Mouse (Mus musculus) gastrocnemius, postnatal 36 days (tissue): ENCODE data around the gene Tbccd1. TPM values are rescaled to one million over a fixed set of nuclear protein-coding genes. Genes with fewer than 3 reads are reported as not detected.

Experiments
- DNase-seq, 2 experiments: peaks; one replicate each; pipeline ENCODE4 v3.0.0; 2022
- intact Hi-C: fragments of 180-260 bp; cut with DNase I; formaldehyde crosslinking; loops from one replicate; pipeline ENCODE4 v1.15.1; 2025
- total RNA-seq, 2 experiments: library from RNA; stranded (reverse); gene quantifications; 2 replicates each; pipeline ENCODE4 v1.2.3; 2021

The Tbccd1 gene
- total RNA-seq, 2 experiments from 2014 or later, result 4.5 to 6.4 TPM

DNA sequence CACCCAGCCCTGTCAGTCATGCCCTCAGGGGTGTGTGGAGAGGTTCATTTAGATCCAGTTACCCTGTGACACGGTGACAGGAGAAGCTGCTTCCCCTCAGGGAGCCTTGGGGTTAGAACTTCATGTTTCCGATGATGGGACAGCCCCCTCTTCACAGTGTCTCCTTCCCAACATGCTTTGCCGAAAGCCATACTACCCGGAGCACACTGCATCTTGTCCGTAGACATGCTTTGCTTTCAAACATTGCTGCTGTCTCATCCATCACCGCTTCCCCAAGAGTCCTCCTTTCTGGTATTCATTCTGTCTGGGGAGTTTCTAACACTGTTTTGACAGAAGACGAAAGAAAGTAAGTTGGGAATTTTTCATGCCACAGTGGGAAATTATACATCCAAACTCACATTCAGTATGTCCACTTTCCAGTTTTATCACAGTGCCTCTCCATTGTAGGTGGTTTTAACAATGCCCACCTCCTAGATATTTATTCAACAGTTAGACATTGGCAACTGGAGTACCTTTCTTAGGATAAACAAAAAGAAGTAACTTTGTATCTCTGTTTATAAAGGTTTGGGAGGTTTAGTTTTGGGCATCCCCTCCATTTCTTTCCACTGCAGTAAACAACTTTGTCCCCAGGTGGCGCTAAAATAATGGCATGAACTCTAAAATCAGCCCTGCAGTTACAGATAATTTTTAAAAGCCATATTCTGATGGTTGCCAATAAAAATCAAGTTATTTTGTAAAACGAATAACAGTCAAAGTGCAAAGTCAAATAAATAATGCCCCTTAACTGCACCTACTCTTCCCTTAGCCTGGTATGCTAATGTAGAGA, 19.0 kb upstream of the Tbccd1 start:
- DNase-seq, result no peak
- intact Hi-C loops, result loop anchor here (2.0 to 5.0 kb wide), 2 partner anchors 171 to 258 kb away; no protein-coding TSS in a partner anchor

DNA sequence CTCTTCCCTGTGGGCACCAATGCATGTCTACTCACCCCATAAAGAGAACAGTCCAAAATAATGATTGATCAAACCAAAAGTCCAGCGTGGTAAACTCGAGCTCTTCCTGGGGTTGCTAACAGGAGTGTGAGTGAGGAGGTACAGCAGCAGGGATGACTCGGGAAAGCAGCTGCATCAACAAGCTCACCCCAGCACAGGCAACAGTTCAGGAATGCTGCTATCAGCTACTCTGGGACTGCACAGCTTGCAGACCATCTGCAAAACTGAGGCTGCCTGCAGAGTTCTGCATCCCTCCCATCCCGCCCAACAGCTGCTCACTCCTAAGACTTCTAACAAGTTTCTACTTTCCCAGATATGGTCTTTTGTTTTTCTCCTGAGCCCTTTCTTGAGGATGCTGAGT, 15.9 kb upstream of the Tbccd1 start:
- intact Hi-C loops, result no loop called here
- no peak for DNase-seq

DNA sequence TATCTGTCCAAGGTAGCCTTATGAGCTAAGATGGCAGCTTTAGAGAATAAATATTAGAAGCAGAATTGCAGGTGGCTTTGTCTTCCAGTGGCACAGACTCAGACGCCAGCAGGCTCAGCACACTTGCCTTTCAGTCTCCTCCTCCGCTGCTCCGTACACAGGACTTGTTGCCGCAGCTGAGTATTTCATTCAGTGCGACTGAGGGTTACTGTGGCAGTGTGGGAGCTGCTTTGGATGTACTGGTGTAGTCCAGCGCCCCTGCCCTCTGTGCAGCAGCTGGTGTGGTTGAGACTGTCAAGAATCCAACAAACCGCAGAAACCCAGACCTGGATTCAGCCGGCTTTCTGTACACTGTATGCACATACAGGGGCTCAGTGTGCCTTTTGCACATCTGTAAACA, 14.9 kb upstream of the Tbccd1 start:
- intact Hi-C loops, result no loop called here
- no peak for DNase-seq

DNA sequence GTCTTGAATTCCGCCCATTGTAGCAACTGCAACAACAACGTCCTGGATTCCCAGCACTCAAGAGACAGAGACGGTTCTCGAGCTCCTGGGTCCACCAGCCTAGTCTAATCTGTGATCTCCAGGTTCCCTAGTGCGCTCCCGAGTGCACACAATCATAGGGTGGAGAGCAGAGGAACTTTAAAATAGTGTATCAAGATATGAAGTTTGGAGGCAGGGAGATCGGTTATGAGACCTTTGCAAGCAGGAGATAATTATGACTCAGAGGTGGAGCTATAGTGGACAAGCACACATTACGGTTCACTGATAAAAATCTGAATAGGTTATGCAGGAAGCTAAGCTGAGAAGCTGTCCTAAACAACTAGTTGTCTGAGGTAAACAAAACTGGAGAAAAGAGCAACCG, 696 bp downstream of the Tbccd1 start:
- intact Hi-C loops, result no loop called here
- no peak for DNase-seq

DNA sequence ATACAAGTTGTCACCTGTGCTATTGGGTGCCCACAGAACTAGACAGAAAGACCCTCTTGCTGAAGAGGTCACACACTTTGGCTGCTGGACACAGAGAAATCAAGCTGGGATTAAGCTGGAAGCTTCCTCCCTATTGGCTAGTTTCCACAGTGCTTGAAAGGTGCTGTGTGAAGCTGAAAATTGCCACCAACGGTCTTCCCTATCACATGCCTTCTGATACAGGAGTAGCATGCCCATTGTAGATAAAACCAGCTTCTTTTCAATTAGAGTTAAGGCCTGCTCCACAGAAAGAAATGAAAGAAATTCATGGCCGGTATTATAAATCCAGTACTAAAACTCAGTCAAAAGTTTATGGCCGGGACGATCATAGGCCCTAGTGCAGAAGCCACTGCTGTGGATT, 4.8 kb downstream of the Tbccd1 start:
- DNase-seq, result no peak
- intact Hi-C loops, result no loop called here

DNA sequence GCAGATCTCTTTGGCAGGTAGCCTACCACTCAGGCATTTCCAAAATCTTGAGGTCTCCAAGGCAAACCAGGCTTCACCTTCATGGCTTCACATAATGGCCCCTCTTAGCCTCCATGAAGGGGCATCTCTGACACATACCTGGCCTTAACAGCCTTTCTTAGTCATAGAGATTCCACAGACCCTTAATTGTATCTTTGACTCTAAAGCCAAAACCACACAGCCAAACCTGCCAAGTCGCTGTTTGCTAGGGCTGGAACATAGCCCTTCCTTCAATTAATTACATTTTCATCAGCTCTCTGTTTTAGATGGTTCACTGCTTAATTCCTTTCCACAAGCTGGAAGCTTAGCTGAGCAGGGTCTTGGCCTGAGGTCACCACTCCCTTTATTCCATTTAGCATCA, 9.1 kb downstream of the Tbccd1 start:
- no peak for DNase-seq
- intact Hi-C loops, result no loop called here

DNA sequence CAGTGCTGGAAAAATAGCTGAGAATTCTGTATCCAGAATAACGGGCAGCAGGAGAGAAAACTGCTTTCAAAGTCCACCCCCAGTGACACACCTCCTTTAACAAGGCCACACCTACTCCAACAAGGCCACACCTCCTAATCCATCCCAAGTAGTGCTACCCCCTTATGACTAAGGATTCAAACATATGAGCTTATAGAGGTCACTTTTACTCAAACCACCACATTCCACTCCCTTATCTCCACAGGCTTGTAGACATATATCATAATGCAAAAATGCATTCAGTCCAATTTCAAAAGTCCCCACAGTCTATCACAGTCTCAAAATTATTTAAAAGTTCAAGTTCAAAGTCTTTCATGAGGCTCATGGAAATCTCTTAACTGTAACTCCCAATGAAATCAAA, 9.8 kb downstream of the Tbccd1 start:
- intact Hi-C loops, result no loop called here
- DNase-seq, result no peak

DNA sequence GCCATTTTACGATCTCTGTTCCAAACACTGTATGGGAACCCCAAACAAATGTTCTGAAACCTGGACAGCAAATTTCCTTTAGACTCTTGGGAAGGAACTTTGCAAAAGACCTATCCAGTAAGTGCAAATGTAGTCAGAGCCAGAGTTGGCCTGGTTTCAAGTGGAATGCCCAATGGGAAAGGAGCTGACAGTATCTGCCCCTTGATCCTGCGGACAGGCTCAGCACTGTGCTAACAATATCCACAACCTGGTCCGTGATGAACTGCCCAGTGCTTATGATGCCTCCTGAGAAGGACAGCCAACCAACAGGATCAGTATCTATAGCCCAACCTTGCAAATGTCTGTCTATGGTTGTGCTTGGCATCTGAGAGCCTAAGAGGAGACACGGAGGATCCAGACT, 12.0 kb downstream of the Tbccd1 start:
- intact Hi-C loops, result no loop called here
- DNase-seq, result no peak

DNA sequence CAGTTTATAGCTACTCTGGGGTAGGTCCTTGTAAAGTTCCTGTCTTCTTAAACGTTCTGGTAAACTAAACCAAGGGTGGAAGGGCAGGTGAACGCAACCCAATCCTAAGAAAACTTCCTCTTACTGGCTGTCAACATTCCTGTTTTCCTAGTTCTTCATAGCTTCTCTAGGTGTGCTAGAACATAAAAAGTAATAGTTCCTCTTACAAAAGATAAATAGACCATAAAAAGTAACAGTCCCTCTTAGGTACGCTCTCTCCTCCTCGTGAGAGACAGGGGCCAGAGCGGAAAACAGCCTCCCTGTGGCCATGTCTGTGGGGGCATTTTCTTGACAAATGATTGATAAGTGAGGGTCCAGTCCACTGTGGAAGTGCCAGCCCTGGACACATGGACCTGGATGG, 12.6 kb downstream of the Tbccd1 start:
- no peak for DNase-seq
- intact Hi-C loops, result no loop called here

DNA sequence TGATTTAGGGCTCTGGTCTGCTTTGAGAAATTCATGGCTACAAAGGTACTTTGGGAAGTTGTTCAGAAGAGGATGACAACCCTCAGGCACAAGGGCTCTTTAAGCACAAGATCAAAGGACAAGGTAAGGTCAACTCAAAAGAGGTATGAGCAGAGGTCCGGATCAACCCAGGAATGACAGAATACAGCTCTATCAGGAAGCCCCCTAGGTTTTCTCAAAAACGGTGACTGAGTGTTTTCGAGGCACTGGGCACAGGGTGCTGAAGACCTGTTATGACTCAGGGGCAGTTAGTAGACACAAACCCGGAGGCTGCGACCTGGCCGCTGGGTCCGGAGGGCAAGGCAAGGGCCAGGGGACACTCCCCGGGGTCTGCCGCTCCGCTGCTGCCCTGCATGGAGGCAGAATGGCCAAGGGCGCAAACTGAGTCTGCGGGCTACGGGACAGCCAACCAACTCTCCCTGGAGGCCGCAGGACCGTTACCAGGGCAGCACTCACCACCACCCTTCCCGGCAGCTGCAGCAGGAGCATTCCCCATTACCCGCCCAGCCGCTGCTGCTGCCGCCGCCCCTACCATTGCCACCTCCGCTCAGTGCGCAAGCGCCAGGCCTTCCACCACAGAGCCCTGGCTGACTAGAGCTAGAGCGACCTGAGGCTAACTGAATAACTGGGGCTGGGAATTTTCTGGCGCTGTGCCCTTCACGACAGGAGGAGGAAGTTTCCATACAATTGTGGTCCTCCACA, 13.2 kb downstream of the Tbccd1 start:
- peak; percentile 52 to 70 for DNase-seq
- intact Hi-C loops, result no loop called here

DNA sequence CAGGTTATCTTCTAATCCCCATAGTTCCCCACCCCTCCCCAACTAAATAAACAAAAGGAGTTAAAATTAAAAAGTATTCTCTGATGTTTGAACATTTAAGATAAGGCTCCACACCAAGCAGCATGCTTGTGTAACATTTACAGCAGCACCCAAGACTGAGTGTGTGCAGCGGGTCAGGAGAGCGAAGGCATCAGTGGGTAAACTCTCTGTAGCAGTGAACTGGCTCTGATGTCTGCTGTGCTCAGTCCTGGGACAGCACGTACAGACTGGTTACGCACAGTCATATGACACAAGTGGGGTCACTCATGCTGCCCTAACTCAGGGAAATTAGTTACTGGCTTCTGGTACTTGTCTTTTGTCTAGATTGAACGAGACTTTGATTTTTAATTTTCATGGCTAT, 14.6 kb downstream of the Tbccd1 start:
- intact Hi-C loops, result no loop called here
- DNase-seq, result no peak

DNA sequence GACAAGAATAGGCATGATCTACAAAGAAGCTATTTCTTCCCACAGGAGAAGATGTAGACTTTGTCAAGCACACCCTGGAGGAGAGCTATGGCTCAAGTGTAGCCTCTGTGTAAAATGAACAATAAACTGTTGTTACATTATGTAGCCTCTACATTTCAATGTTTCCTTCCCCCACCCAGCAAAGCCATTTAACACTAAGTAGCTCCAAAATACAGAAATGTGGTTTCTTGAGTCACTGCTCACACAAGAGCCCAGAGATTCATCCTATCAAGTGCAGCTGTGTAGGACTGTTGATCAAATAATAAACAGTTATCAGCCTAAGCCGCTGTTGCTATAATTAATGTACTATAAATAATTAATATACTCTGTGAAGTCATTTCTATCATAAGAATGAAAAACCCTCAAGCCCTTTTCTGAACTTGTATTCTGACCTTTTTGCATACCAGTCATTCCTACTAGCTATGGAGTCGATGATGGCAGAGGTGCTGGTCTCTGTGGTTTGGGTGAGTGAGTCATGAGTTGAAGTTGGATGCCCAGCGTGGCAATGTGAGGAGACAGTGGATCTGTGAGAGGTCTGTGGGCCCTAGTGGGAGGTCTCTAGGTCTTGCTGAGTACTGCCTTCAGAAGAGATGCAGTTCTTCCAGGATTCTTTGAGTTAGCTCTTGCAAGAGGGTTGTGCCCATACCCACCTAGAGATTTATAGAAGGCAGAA, 18.2 kb downstream of the Tbccd1 start:
- intact Hi-C loops, result no loop called here
- DNase-seq, result no peak

DNA sequence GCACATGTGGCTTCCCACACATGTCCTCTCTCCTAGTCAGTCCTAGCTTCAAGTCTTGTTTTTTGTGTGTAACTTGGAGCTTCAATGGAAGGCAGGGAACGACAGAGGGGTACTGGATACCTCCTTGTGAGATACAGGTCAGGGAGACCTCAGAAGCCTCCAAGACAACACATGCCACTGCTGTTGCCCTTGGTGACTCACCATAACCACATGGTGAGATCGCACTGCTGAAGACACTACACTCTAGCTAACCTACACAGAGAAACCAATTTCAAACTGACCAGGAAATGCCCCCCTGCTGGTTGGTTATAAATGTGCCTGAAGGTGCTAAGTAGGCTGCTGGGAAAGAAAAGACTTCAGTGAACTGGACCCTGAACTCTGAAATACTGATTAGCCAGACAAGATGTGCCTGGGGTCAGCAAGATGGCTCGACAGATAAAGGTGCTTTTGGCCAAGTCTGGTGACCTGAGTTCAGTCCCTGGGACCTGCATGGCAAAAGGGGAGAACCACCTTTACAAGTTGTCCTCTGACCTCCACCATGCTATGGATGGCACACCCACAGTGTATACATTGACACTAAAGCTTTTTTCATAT, 24.4 kb downstream of the Tbccd1 start:
- intact Hi-C loops, result no loop called here
- no peak for DNase-seq

DNA sequence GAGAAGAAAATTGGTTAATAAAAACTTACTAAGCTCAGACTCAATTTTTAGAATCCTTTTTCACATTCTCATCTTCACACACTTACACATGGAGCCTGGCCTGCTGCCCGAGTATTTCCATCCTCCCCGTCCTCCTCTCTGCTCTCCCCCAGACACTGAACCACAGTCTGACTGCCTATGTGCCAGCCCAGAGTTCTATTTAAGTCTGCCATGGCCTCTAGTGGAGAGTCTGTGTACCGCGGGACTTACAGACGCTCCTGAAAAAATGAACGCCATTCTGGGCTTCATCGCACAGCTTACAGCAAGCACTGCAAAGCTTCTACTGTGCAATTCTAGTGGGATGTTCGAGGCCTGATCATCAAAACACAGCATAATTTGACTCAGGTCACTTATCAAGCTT, 36.7 kb downstream of the Tbccd1 start:
- DNase-seq, result no peak

DNA sequence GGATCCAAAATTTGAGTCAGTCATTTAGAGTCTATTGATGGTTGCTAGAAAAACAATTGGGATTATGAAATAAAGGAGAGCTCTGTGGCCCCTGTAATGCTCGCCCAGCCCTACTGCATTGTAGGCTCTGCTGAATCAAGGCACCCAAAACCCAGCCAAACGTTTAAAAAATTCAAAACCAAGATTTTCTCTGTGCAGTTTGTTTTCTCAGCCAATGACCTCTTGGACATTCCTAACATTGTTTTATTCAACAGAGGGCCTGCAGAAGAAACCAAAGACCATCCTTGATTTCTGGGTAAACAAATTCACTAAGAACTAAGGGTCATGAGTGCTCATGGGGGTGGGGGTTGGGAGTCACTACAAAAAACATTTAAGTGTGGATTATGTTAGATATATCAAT, 46.0 kb downstream of the Tbccd1 start, which contains the start of gene Crygs:
Gene Crygs, minus strand, starts transcription at position 101 of the 400 bp plus-strand sequence.
- intact Hi-C loops, result no loop called here
- DNase-seq, result no peak

More for the DNA sequence above, 36.7 kb downstream of the Tbccd1 start:
- intact Hi-C loops, result no loop called here

DNA sequence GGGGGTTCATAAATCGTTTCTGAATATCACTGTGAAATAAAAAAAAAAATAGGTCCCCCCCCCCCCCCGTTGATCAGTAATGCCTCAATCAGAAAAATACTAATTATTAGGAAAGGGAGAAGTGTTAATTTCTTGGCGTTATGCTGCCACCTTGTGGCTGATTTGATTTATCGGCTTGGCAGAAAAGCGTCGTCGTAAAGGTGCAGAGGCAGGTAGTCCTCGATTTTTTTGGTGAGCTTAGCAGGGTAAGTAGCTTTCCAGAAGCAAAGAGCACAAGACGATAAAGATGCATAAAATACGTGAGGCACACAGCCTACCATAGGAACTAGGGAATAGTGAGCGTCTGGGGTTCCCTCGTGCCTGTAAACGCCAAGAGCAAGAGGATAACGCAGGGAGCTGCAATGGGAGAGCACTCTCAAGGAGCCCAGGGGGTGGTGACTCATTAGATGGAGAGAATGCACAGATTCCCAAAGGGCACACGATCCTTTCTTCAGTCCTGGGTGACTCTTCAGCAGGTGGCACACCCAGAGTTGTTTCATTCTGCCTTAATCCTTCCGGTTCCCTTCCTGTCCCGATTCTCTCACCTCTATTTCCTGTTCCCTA, 49.9 kb downstream of the Tbccd1 start:
- peak in 1 of 2 experiments; percentile 22 for DNase-seq
- intact Hi-C loops, result loop anchor here (1.0 to 10.0 kb wide), 3 partner anchors 242 to 703 kb away; no protein-coding TSS in a partner anchor

DNA sequence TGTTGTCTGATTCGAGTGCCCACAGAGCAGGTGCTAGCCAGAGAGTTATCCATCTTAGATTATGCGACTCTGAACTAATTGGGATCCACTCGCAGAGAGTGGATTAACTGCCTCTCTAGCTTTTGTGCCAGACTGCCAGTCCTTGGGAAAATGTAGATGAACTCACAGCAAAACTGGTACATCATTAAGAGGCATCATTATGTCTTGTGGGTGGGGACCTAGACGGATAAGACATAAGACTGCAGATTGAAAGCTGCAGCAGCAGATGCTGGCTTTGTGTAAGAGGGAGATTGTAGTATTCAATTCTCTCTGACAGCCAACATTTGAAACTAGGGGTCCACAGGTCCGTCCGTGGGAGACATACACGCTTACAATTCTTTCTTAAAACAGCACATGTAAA, 54.7 kb downstream of the Tbccd1 start:
- intact Hi-C loops, result loop anchor here (10.0 kb wide), 1 partner anchor 698 kb away; no protein-coding TSS in a partner anchor
- no peak for DNase-seq

DNA sequence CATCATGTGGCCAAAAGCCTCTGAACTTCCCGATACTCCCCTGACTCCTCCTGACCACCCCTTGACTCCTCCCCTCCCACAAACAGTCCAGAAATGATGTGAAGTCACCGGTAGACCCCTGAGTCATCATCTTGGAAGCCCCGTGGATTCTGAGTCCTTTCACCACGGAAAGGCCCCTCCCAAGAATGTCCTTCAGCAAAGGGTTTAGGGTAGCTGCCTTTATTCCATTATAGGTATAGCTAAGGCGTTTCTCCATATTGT, 56.7 kb downstream of the Tbccd1 start:
- intact Hi-C loops, result loop anchor here (10.0 kb wide), 1 partner anchor 696 kb away; no protein-coding TSS in a partner anchor
- DNase-seq, result no peak

DNA sequence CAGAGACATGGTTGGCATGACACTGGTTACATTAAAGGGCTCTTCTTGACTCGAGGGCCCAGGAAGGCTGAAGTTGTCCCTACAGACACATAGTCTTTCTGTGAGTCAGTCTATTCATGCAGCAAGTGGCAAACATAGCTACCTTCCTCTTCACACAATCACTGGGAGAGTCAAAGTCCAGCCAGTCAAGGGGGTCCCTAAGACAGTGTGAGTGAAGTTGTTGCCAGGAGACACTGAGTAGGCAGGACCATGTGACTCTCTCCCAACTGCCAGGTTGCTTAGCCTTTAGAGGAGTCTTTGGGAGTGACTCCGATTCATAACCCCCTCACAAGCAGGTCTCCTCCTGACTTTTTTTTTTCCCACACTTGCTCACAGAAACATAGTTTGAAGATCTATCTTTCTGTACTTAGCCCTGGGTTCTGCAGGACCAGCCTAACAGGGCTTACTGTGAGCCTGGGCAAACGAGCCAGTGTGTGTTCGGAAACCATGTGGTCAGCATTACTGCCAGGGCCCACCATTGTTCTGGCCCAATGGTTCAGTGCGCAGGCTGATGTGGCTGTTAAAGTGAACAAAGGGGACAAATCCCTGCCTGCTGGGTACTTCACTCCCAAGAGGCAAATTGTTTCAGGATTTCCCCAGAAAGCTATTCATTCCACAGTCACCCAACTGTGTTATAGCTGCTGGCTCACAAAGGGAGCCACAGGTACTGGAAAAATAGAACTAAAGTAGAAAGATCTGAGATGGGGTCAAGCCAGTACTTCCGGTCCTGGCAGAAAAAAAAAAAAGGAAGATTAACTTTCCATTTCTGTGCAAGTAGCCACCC, 57.2 kb downstream of the Tbccd1 start:
- intact Hi-C loops, result loop anchor here (10.0 kb wide), 1 partner anchor 695 kb away; no protein-coding TSS in a partner anchor

DNA sequence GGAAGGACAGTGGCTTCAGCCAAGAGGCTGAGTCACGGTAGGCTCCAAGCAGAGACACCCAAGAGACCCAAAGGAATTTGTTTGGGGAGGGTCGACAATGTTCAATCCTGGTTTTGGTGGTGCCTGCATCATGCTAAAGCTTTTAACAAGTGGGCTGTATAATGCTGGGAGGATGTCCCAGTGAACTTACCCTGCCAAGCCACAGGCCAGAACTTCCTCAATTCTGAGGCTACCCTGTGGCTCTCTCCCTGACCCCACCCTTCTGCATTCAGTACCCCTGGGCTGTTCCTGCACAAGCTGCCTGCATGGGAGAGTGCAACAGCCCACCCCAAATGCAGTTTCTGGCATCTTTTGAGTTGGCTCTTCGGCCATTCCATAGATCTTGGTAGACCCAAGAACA, 58.9 kb downstream of the Tbccd1 start:
- intact Hi-C loops, result no loop called here
- no peak for DNase-seq

More for the DNA sequence above, 57.2 kb downstream of the Tbccd1 start:
- DNase-seq, result no peak
